Mouse (Mus musculus) small intestine, adult 2 months (tissue): ENCODE data around the gene Rtp3.

Experiments used
- CTCF ChIP-seq: fragments of 200-500 bp; IDR thresholded peaks from 2 replicates; pipeline ENCODE4 v1.5.1; 2012; ENCODE audit warnings: low read depth, mild to moderate bottlenecking, control low read depth, inconsistent platforms, low read length, moderate library complexity, mixed read lengths; ENCODE audit not compliant: insufficient replicate concordance, insufficient read length; ENCODE audit errors: extremely low read depth
- POLR2A ChIP-seq: fragments of 200-500 bp; IDR thresholded peaks from 2 replicates; pipeline ENCODE4 v1.6.1; 2012; ENCODE audit warnings: low read depth, mild to moderate bottlenecking, control low read depth, inconsistent platforms, low read length, moderate library complexity

DNA sequence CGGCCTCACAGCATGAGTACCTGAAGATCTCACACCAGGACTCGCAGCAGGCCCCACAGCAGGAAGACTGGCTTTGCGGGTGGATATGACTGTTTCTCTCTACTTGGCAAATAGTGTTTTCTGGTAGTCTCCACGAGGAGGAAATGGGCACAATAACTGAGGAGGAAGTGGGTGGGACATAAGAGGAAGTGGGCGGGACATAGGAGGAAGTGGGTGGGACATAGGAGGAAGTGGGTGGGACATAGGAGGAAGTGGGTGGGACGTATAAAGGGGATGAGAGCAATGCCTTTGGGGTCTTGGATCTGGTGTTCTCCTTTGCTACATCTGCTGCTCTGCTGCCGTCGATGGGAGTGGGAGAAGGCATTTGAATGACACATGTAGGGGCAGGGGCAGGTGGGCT is 4.4 kb downstream of the Rtp3 start:
- TF ChIP-seq CTCF (no peak), POLR2A (no peak)
